Mouse (Mus musculus) testis, adult 2 months (tissue): ENCODE measurements around the gene Fam50b.

ENCODE experiments used
- CTCF ChIP-seq: fragments of 200-500 bp; IDR thresholded peaks from 2 replicates; pipeline ENCODE4 v1.5.1; 2012; ENCODE audit warnings: low read depth, mild to moderate bottlenecking, inconsistent platforms, low read length, moderate library complexity; ENCODE audit not compliant: control insufficient read depth, insufficient read depth, insufficient replicate concordance
- POLR2A ChIP-seq: fragments of 200-500 bp; IDR thresholded peaks from 2 replicates; pipeline ENCODE4 v1.6.1; 2012; ENCODE audit warnings: low read depth, mild to moderate bottlenecking, inconsistent platforms, low read length, moderate library complexity; ENCODE audit not compliant: control insufficient read depth

DNA sequence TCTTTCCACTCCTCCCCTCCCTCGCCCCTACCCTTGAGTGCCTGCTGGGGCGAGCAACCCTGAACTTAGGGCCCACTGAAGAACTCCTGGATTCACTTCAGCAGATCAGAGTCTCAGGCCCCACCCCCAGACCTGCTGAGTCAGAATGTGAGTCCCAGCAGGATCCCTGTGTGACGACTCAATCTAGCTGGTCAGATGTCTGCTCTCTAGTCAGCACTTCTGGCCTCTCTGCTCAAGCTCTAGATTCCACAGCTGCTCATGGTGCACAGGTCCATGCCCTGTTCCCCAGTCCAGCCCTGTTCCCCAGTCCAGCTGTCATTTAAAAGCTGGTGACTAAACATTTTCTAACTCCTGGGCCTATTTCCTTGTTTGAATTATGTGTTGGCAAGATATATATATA, 13.9 kb downstream of the Fam50b start:
- TF ChIP-seq CTCF (no peak), POLR2A (no peak)
